Mouse (Mus musculus) stomach, postnatal 0 days (tissue): ENCODE results near the gene Skap1.

Experiments used
- CTCF ChIP-seq: IDR thresholded peaks from 2 replicates; pipeline ENCODE4 v1.5.1; 2016; ENCODE audit warnings: antibody characterized with exemption, low read depth, mild to moderate bottlenecking, moderate library complexity
- EP300 ChIP-seq: optimal IDR thresholded peaks from 2 replicates; pipeline ENCODE3; 2016; ENCODE audit warnings: antibody characterized with exemption

DNA sequence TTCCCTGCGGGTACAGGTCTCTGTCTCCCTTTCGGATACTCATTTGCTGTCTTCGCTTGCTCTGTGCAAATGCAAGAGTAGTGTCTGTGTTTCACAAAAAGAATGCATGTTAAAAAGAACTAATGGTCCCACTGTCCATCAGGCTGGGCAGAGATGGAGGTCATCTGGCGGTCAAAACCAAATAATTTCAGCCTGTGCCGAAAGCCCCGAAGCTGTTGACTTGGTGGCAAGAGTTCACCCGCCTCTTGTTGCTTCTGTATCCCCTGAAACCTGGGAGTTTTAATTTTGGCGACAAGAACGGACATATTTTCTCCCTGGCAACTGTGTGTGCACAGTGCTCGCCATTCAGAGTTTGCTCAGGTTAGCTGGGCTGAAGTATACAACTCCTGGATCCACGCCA is 156.3 kb downstream of the Skap1 start:
- TF ChIP-seq CTCF: no peak
- no peak for TF ChIP-seq EP300
